ENCODE assay signal across 9 mouse cellular contexts in the genomic region with DNA sequence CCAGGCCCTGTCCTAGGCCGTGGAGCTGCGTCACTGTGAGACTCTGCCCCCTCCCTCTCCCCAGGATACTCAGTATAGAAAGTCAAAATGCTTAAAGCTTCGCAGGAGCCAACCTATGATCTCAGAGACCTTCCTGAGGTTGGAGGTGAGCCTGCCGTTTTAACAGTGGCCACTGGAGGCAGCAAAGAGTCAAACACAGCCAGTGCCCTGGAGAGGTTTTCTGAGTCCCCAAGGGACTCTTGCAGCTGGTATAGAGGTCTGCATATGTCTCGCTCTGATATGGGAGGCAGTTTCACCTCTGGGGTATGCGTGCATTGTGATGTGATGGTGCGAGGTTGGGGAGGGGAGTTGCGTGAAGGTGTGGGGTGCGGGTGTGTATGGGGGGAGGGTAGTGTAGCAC. TPM values are rescaled to one million over a fixed set of nuclear protein-coding genes. Genes with fewer than 3 reads are reported as not detected.
DNase-seq lines count a peak whose midpoint lies in the region; ATAC-seq and TF ChIP-seq lines count a peak whose summit lies in the region.
"Had no signal": no experiment of that assay in that cellular context is flagged by ENCODE, and none has a peak within 500 bp of the region (broad histone marks: within the 10 kb centered on the region; RNA-seq: fewer than 3 reads in every experiment).

No protein-coding gene starts in this region.

- no peaks in the 10 kb centered on the region for H3K27me3 ChIP-seq in embryonic facial prominence, embryonic 11.5 days (ENCODE audit: control insufficient read depth, insufficient read depth, low read length)
- no peaks in the 10 kb centered on the region for H3K27me3 ChIP-seq in intestine, embryonic 14.5 days (replicated peaks; ENCODE audit: control insufficient read depth, insufficient read depth, low read length)
- no peaks in the 10 kb centered on the region for H3K27me3 ChIP-seq in liver, postnatal 0 days (ENCODE audit: insufficient read depth, low read length)
- no peaks in the 10 kb centered on the region for H3K27me3 ChIP-seq in neural tube, embryonic 12.5 days (replicated peaks)
- H3K27me3 ChIP-seq: embryonic facial prominence, embryonic 15.5 days had no signal

- no peak overlapping the region for H3K9ac ChIP-seq in embryonic facial prominence, embryonic 11.5 days (replicated peaks; ENCODE audit: low read length)
- H3K9ac ChIP-seq in intestine, embryonic 14.5 days (ENCODE audit: low read length), result no peak overlapping the region
- no peak overlapping the region for H3K9ac ChIP-seq in liver, postnatal 0 days (replicated peaks)
- no peak overlapping the region for H3K9ac ChIP-seq in neural tube, embryonic 12.5 days
- H3K9ac ChIP-seq: embryonic facial prominence, embryonic 15.5 days had no signal

- no peaks in the 10 kb centered on the region for H3K36me3 ChIP-seq in embryonic facial prominence, embryonic 11.5 days (replicated peaks; ENCODE audit: control insufficient read depth, insufficient read depth, low read depth, low read length)
- no peaks in the 10 kb centered on the region for H3K36me3 ChIP-seq in intestine, embryonic 14.5 days (ENCODE audit: control insufficient read depth, insufficient read depth, low read length)
- H3K36me3 ChIP-seq in liver, postnatal 0 days (replicated peaks; ENCODE audit: insufficient read depth, low read length), result no peaks in the 10 kb centered on the region
- no peaks in the 10 kb centered on the region for H3K36me3 ChIP-seq in neural tube, embryonic 12.5 days
- H3K36me3 ChIP-seq: embryonic facial prominence, embryonic 15.5 days had no signal

- no peaks in the 10 kb centered on the region; the same call in 1 of the 2 replicates for H3K4me1 ChIP-seq in embryonic facial prominence, embryonic 11.5 days (ENCODE audit: control insufficient read depth, insufficient read depth, low read length)
- peaks cover 10% of the 10 kb centered on the region for H3K4me1 ChIP-seq in intestine, embryonic 14.5 days (replicated peaks; ENCODE audit: control insufficient read depth, insufficient read depth, low read length)
- H3K4me1 ChIP-seq in liver, postnatal 0 days (ENCODE audit: insufficient read depth), result no peaks in the 10 kb centered on the region
- peaks cover 15% of the 10 kb centered on the region for H3K4me1 ChIP-seq in neural tube, embryonic 12.5 days

- no peak for TF ChIP-seq EP300 in liver, postnatal 0 days (IDR thresholded peaks at IDR 0.05; ENCODE audit: low read depth)

- no peak overlapping the region for H3K4me2 ChIP-seq in embryonic facial prominence, embryonic 11.5 days (ENCODE audit: low read depth, low read length)
- H3K4me2 ChIP-seq in intestine, embryonic 14.5 days (ENCODE audit: low read length), result no peak overlapping the region
- no peak overlapping the region for H3K4me2 ChIP-seq in liver, postnatal 0 days (ENCODE audit: low read depth, low read length)
- H3K4me2 ChIP-seq in neural tube, embryonic 12.5 days (replicated peaks), result no peak overlapping the region
- H3K4me2 ChIP-seq: embryonic facial prominence, embryonic 15.5 days had no signal

- H3K9me3 ChIP-seq in embryonic facial prominence, embryonic 11.5 days (replicated peaks; ENCODE audit: control insufficient read depth, low read length), result no peaks in the 10 kb centered on the region; the same call in 1 of the 2 replicates
- H3K9me3 ChIP-seq in intestine, embryonic 14.5 days (ENCODE audit: control insufficient read depth, low read length), result no peaks in the 10 kb centered on the region
- H3K9me3 ChIP-seq in liver, postnatal 0 days (ENCODE audit: low read length), result 0 out of 2 replicates have a peak, but pooled peaks cover 4% of the 10 kb centered on the region
- no peaks in the 10 kb centered on the region for H3K9me3 ChIP-seq in neural tube, embryonic 12.5 days
- H3K9me3 ChIP-seq: embryonic facial prominence, embryonic 15.5 days had no signal

- H3K27ac ChIP-seq in embryonic facial prominence, embryonic 11.5 days (replicated peaks; ENCODE audit: low read depth, low read length), result no peak overlapping the region
- H3K27ac ChIP-seq in intestine, embryonic 14.5 days (ENCODE audit: low read depth), result no peak overlapping the region
- no peak overlapping the region for H3K27ac ChIP-seq in liver, postnatal 0 days (ENCODE audit: low read depth)
- H3K27ac ChIP-seq in neural tube, embryonic 12.5 days, result no peak overlapping the region
- H3K27ac ChIP-seq: embryonic facial prominence, embryonic 15.5 days had no signal

- ATAC-seq in embryonic facial prominence, embryonic 11.5 days (replicated peaks; ENCODE audit: insufficient number of reproducible peaks, low FRiP score, low TSS enrichment, low read depth), result no peak
- peak; percentile 37; the same call in 1 of the 2 replicates for ATAC-seq in intestine, embryonic 14.5 days (replicated peaks; ENCODE audit: low FRiP score, low TSS enrichment, low read depth)
- 0 out of 2 replicates have a peak, but pooled peaks have one; percentile 25 for ATAC-seq in liver, postnatal 0 days
- peak; percentile 52 for ATAC-seq in neural tube, embryonic 12.5 days (ENCODE audit: low FRiP score, low read depth)

- TF ChIP-seq CTCF in liver, postnatal 0 days (IDR thresholded peaks at IDR 0.05; ENCODE audit: low read depth), result peak; percentile 79

- 29% methylated on average over 9 of the region's 9 CpGs for WGBS in embryonic facial prominence, embryonic 11.5 days
- WGBS in intestine, embryonic 14.5 days, result 27% methylated on average over 9 of the region's 9 CpGs
- WGBS in liver, postnatal 0 days (ENCODE audit: insufficient replicate concordance), result 23% methylated on average over 9 of the region's 9 CpGs
- 25% methylated on average over 9 of the region's 9 CpGs for WGBS in neural tube, embryonic 12.5 days

- DNase-seq in right cerebral cortex, postnatal 4 days, result peak; percentile 41
- DNase-seq in right cerebral cortex, postnatal 25 days, result no peak
- DNase-seq in brain, adult 2 months (ENCODE audit: low read depth, low spot score), result peak; percentile 65
- DNase-seq in embryonic facial prominence, embryonic 11.5 days (ENCODE audit: low spot score), result peak; percentile 76
- DNase-seq in intestine, embryonic 14.5 days (ENCODE audit: low spot score), result peak; percentile 87
- peak; percentile 73 for DNase-seq in liver, postnatal 0 days
- DNase-seq in ovary, adult 18-20 months (ENCODE audit: low spot score), result no peak

- H3K4me3 ChIP-seq in embryonic facial prominence, embryonic 11.5 days (ENCODE audit: low read depth, low read length), result no peak overlapping the region
- no peak overlapping the region for H3K4me3 ChIP-seq in intestine, embryonic 14.5 days (ENCODE audit: low read depth, low read length)
- H3K4me3 ChIP-seq in liver, postnatal 0 days (ENCODE audit: low read depth, low read length), result no peak overlapping the region
- no peak overlapping the region for H3K4me3 ChIP-seq in neural tube, embryonic 12.5 days
- H3K4me3 ChIP-seq: embryonic facial prominence, embryonic 15.5 days had no signal

RNA-seq across cellular contexts. Expression of a gene that starts 10.2 kb away (rescaled TPM):
- 11.1 and 13.2 TPM in 2 replicates for polyA plus RNA-seq in embryonic facial prominence, embryonic 11.5 days (2014; fragmentation: Nextera tagmentation; extraction: Ambion mirVana)
- 13.7 and 14.7 TPM in 2 replicates for polyA plus RNA-seq in intestine, embryonic 14.5 days (2014; fragmentation: Nextera tagmentation; extraction: Ambion mirVana)
- polyA plus RNA-seq in liver, postnatal 0 days (2015; fragmentation: Nextera tagmentation; extraction: Ambion mirVana), result 0.72 and 0.74 TPM in 2 replicates
- polyA plus RNA-seq in neural tube, embryonic 12.5 days (2016; fragmentation: Nextera tagmentation; extraction: Ambion mirVana), result 18.9 and 21.4 TPM in 2 replicates

Comparison
In these comparisons a context has a peak if more than half of its experiments do, and no peak if none do; other contexts are left out.
1. DNase-seq: peak in right cerebral cortex, postnatal 4 days (single experiment), brain, adult 2 months (single experiment), embryonic facial prominence, embryonic 11.5 days (single experiment), intestine, embryonic 14.5 days (single experiment) and liver, postnatal 0 days (single experiment); none in right cerebral cortex, postnatal 25 days (single experiment) and ovary, adult 18-20 months (single experiment).